Mouse (Mus musculus) left cerebral cortex, adult 8-10 months (tissue): ENCODE measurements around the gene Hoxd13. TPM values are rescaled to one million over a fixed set of nuclear protein-coding genes. Genes with fewer than 3 reads are reported as not detected.

Experiments used
- DNase-seq, 2 experiments: peaks; one replicate each; pipeline ENCODE4 v3.0.0; 2022; ENCODE audit warnings: low spot score in 2 of 2
- total RNA-seq, 4 experiments: library from RNA; stranded (reverse); gene quantifications; 2 replicates each; pipeline ENCODE4 v1.2.4; 2022

The Hoxd13 gene
- total RNA-seq, 4 experiments from 2014 or later, result not detected

- no peak for DNase-seq
Measured at GRCm38 (mm10) chr2:74660421-74661375, 7.4 kb upstream of the Hoxd13 start.

- no peak for DNase-seq
Measured at GRCm38 (mm10) chr2:74661685-74662084, 6.4 kb upstream of the Hoxd13 start.

GRCm38 (mm10) chr2:74663291-74663925 is 4.7 kb upstream of the Hoxd13 start:
- DNase-seq, result no peak

GRCm38 (mm10) chr2:74666411-74666810 is 1.7 kb upstream of the Hoxd13 start:
- no peak for DNase-seq

- no peak for DNase-seq
Measured at GRCm38 (mm10) chr2:74667191-74667841, 794 bp upstream of the Hoxd13 start.

GRCm38 (mm10) chr2:74668370-74669229 is 490 bp downstream of the Hoxd13 start:
- DNase-seq, result no peak

- no peak for DNase-seq
Measured at GRCm38 (mm10) chr2:74669230-74669578, 1.1 kb downstream of the Hoxd13 start.

GRCm38 (mm10) chr2:74669650-74670235 is 1.6 kb downstream of the Hoxd13 start:
- no peak for DNase-seq

GRCm38 (mm10) chr2:74670632-74671188 is 2.6 kb downstream of the Hoxd13 start:
- no peak for DNase-seq

- DNase-seq, result no peak
Measured at GRCm38 (mm10) chr2:74671847-74672246, 3.7 kb downstream of the Hoxd13 start.

- no peak for DNase-seq
Measured at GRCm38 (mm10) chr2:74672481-74673362, 4.6 kb downstream of the Hoxd13 start.

GRCm38 (mm10) chr2:74673835-74674425 is 5.8 kb downstream of the Hoxd13 start:
- DNase-seq, result no peak

- DNase-seq, result no peak
Measured at GRCm38 (mm10) chr2:74674881-74675665, 7.0 kb downstream of the Hoxd13 start, which contains the start of gene Hoxd12. Hoxd12 (plus strand) TSS chr2:74675013.

GRCm38 (mm10) chr2:74675666-74676282 is 7.7 kb downstream of the Hoxd13 start:
- no peak for DNase-seq

- DNase-seq, result no peak
Measured at GRCm38 (mm10) chr2:74676376-74677052, 8.4 kb downstream of the Hoxd13 start.

- DNase-seq, result no peak
Measured at GRCm38 (mm10) chr2:74677106-74677505, 9.0 kb downstream of the Hoxd13 start.
